Mouse (Mus musculus): ENCODE results near the gene Gbe1.

- TF ChIP-seq CTCF (IDR thresholded peaks at IDR 0.05; ENCODE audit: extremely low read depth, insufficient read depth, low read length) (no peak), POLR2A (IDR thresholded peaks at IDR 0.05; ENCODE audit: extremely low read depth, insufficient read depth, low read length) (no peak)
These were observed 258 bp upstream of the Gbe1 start for GRCm38 (mm10) chr16:70313496-70313885.
